Mouse (Mus musculus) megakaryocyte-erythroid progenitor cell, adult 5-6 weeks (primary cell): Measurements from ENCODE around the gene Prss27. TPM values are rescaled to one million over a fixed set of nuclear protein-coding genes. Genes with fewer than 3 reads are reported as not detected.

Experiments used
- ATAC-seq: replicated peaks from 2 replicates; pipeline ENCODE4 v1.8.0; 2016; ENCODE audit warnings: mild to moderate bottlenecking, inconsistent platforms; ENCODE audit not compliant: severe bottlenecking, poor library complexity, low FRiP score, low TSS enrichment
- total RNA-seq, 2 experiments: library from RNA; stranded (forward) in 1 of 2; stranded (reverse) in 1 of 2; fragments of 200-1000, 215-1000 nt in 1 of 2; fragments of >200 nt in 1 of 2; fragmentation: Nextera tagmentation in 1 of 2; gene quantifications; 2 replicates each; pipeline ENCODE4 v1.2.3; 2014 to 2017

Prss27 gene
- total RNA-seq, 2 experiments from 2014 or later, result not detected

- ATAC-seq, result peak; percentile 89
Measured at GRCm38 (mm10) chr17:24021375-24022199, 16.4 kb upstream of the Prss27 start.

- ATAC-seq, result no peak
Measured at GRCm38 (mm10) chr17:24029477-24029876, 8.5 kb upstream of the Prss27 start.

- ATAC-seq, result no peak
Measured at GRCm38 (mm10) chr17:24030551-24030950, 7.4 kb upstream of the Prss27 start.

- ATAC-seq, result no peak
Measured at GRCm38 (mm10) chr17:24035087-24035486, 2.9 kb upstream of the Prss27 start.

GRCm38 (mm10) chr17:24036954-24037353 lies 990 bp upstream of the Prss27 start:
- no peak for ATAC-seq

- no peak for ATAC-seq
Measured at GRCm38 (mm10) chr17:24037360-24037759, 584 bp upstream of the Prss27 start.

- no peak for ATAC-seq
Measured at GRCm38 (mm10) chr17:24044482-24044881, 6.5 kb downstream of the Prss27 start.

- ATAC-seq, result no peak
Measured at GRCm38 (mm10) chr17:24045608-24046007, 7.7 kb downstream of the Prss27 start.

GRCm38 (mm10) chr17:24046026-24046425 lies 8.1 kb downstream of the Prss27 start:
- ATAC-seq, result peak; percentile 38; the same call in 1 of the 2 replicates

GRCm38 (mm10) chr17:24048053-24048452 lies 10.1 kb downstream of the Prss27 start:
- no peak for ATAC-seq

- no peak for ATAC-seq
Measured at GRCm38 (mm10) chr17:24049008-24049407, 11.1 kb downstream of the Prss27 start.

GRCm38 (mm10) chr17:24056636-24057625 lies 19.0 kb downstream of the Prss27 start:
- no peak for ATAC-seq

GRCm38 (mm10) chr17:24057730-24058245 lies 19.8 kb downstream of the Prss27 start:
- no peak for ATAC-seq

GRCm38 (mm10) chr17:24062459-24063155 lies 24.7 kb downstream of the Prss27 start:
- no peak for ATAC-seq

GRCm38 (mm10) chr17:24068271-24068670 lies 30.3 kb downstream of the Prss27 start:
- no peak for ATAC-seq

GRCm38 (mm10) chr17:24069531-24069930 lies 31.6 kb downstream of the Prss27 start:
- no peak for ATAC-seq

GRCm38 (mm10) chr17:24072919-24073696 lies 35.2 kb downstream of the Prss27 start, which contains the start of gene Kctd5:
Kctd5 (minus strand) TSS chr17:24073485.
- ATAC-seq, result peak; percentile 94

- no peak for ATAC-seq
Measured at GRCm38 (mm10) chr17:24077101-24077500, 39.2 kb downstream of the Prss27 start.

- no peak for ATAC-seq
Measured at GRCm38 (mm10) chr17:24084593-24084992, 46.6 kb downstream of the Prss27 start.
